Mouse (Mus musculus) brain, embryonic 14.5 days (tissue): ENCODE measurements around the gene Osbpl3.

ENCODE experiments used
- CTCF ChIP-seq: fragments of 200-500 bp; IDR thresholded peaks from 2 replicates; pipeline ENCODE4 v1.5.1; 2012; ENCODE audit warnings: inconsistent platforms, mild to moderate bottlenecking, moderate library complexity, borderline replicate concordance; ENCODE audit not compliant: insufficient read depth, insufficient read length; ENCODE audit errors: extremely low read depth
- POLR2A ChIP-seq: fragments of 200-500 bp; IDR thresholded peaks from 2 replicates; pipeline ENCODE4 v1.6.1; 2012; ENCODE audit warnings: mild to moderate bottlenecking, inconsistent platforms, borderline replicate concordance; ENCODE audit not compliant: poor library complexity, insufficient read depth, insufficient read length, severe bottlenecking; ENCODE audit errors: extremely low read depth

DNA sequence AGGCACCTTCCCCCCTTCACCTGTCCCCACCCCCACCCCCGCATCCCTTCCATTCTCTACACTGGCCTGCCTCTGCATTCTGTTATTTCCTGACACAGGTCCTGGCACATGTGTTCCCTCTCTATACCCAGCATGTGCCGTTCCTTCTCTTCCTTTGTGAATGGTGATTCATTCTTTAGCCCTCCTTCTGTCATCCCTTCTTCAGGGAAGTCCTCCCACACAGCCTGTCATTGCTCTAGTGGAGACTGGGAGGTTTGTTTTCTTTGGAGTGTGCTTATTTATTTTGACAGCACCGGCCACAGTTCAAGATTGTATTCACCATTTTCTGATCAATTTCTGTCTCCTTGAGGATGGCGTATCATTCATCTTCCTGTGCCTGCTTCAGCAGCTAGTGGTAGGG, 6.0 kb upstream of the Osbpl3 start:
- no peak for TF ChIP-seq CTCF
- TF ChIP-seq POLR2A: no peak
